Mouse (Mus musculus) kidney, embryonic 14.5 days (tissue): ENCODE data around the gene Fam49a. TPM values are rescaled to one million over a fixed set of nuclear protein-coding genes. Genes with fewer than 3 reads are reported as not detected.
"Not testable (repeated sequence)": the region's sequence is repeated elsewhere in the genome, so short reads cannot be mapped to it uniquely, and the experiment has no call there.

Source experiments
- ATAC-seq: fragments of 200-750 bp; cut with Nextera tagmentation; 2 replicates; pipeline ENCODE4 v1.8.0; 2017; ENCODE audit warnings: moderate number of reproducible peaks, mild to moderate bottlenecking, moderate TSS enrichment, moderate library complexity; ENCODE audit not compliant: low FRiP score, low TSS enrichment
- H3K27ac ChIP-seq: fragments of 300-500 bp; sonication (generic); 2 replicates; pipeline ENCODE4 v1.5.1; 2014; ENCODE audit warnings: low read depth, mild to moderate bottlenecking, low read length, moderate library complexity, mixed read lengths
- H3K27me3 ChIP-seq: fragments of 300-500 bp; sonication (generic); 2 replicates; pipeline ENCODE4 v1.6.1; 2014; ENCODE audit warnings: mild to moderate bottlenecking, low read length; ENCODE audit not compliant: control insufficient read depth, insufficient read depth
- H3K36me3 ChIP-seq: fragments of 300-500 bp; sonication (generic); 2 replicates; pipeline ENCODE4 v1.6.1; 2014; ENCODE audit warnings: low read length, mixed read lengths; ENCODE audit not compliant: control insufficient read depth, insufficient read depth
- H3K4me1 ChIP-seq: fragments of 300-500 bp; sonication (generic); 2 replicates; pipeline ENCODE4 v1.6.1; 2014; ENCODE audit warnings: low read length, mixed read lengths; ENCODE audit not compliant: control insufficient read depth, insufficient read depth
- H3K4me2 ChIP-seq: fragments of 300-500 bp; sonication (generic); replicated peaks from 2 replicates; pipeline ENCODE4 v1.6.1; 2014; ENCODE audit warnings: low read depth, mild to moderate bottlenecking, low read length
- H3K4me3 ChIP-seq: fragments of 300-500 bp; sonication (generic); 2 replicates; pipeline ENCODE4 v1.5.1; 2014; ENCODE audit warnings: mild to moderate bottlenecking, low read length
- H3K9ac ChIP-seq: fragments of 300-500 bp; sonication (generic); 2 replicates; pipeline ENCODE4 v1.6.1; 2014; ENCODE audit warnings: low read depth, mild to moderate bottlenecking, low read length, moderate library complexity
- H3K9me3 ChIP-seq: fragments of 300-500 bp; sonication (generic); 2 replicates; pipeline ENCODE4 v1.6.1; 2016; ENCODE audit warnings: low read length; ENCODE audit not compliant: control insufficient read depth
- WGBS: fragments of 180-500 bp; shearing (Covaris S2); extraction: QIAGEN DNeasy Blood & Tissue Kit; methylation state at CpG from one replicate; pipeline ENCODE4 v1.1.7; 2014; 5-methylcytosine and 5-hydroxymethylcytosine counted together
- polyA plus RNA-seq: library from polyadenylated mRNA; unstranded; fragments of >200 nt; fragmentation: Nextera tagmentation; extraction: Ambion mirVana; gene quantifications from 2 replicates; pipeline ENCODE4 v1.2.1, GENCODE M21; 2014

Fam49a gene
- polyA plus RNA-seq, 1 experiment from 2014 or later, result 8.7 TPM

DNA sequence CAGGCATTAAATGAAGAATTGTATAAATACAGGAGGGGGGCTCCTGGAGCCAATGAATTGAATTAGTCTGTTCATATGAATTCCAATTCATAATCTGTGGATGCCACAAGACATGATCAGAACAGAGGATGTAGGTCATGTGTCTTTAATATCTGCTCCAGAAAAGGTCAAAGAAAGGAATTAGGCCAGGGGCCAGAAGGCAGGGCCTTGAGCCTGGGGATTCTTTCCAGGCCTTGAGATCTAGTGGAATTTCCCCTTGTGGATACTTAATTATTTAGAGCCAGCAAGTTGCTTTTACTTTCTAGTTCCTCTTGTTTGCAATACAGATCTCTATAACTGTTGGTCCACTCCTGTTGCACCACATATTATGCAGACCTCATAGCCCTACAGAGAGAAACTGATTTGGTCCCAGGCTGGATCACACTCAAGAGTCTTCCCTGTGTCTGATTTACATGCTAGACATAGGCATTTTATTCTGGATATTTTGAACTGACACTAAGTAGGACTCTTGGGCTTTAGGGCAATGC, 31.8 kb upstream of the Fam49a start:
- no peak overlapping the region for H3K9ac ChIP-seq
- no peaks in the 10 kb centered on the region for H3K27me3 ChIP-seq
- H3K4me2 ChIP-seq, result no peak overlapping the region
- no peaks in the 10 kb centered on the region for H3K36me3 ChIP-seq
- ATAC-seq, result no peak
- no peaks in the 10 kb centered on the region for H3K9me3 ChIP-seq
- no peak overlapping the region for H3K4me3 ChIP-seq
- no peak overlapping the region for H3K27ac ChIP-seq
- H3K4me1 ChIP-seq, result no peaks in the 10 kb centered on the region

DNA sequence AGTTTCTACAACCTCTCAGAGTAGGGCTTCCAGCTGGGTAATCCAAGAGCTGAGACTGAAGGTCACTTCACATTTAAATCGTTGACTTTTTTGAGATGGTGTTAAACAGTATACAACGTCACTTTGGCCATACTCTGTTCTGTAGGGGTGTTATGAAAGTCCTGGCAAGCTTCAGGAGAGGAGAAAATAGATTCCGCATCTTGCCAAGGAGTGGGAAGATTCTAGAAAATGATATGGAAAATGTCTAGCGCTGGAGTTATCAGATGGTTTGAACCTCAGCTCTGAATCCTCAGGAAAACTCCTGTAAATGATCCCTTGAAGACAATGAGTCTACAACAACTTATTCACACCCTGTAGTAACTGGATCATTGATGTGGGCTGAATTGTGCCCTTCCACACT, 29.8 kb upstream of the Fam49a start:
- Histone ChIP-seq H3K4me3 (no peak overlapping the region), H3K9ac (no peak overlapping the region), H3K4me1 (no peaks in the 10 kb centered on the region), H3K9me3 (no peaks in the 10 kb centered on the region), H3K36me3 (no peaks in the 10 kb centered on the region), H3K27me3 (no peaks in the 10 kb centered on the region), H3K27ac (no peak overlapping the region), H3K4me2 (no peak overlapping the region)
- no peak for ATAC-seq
- 88% methylated on average over 4 of the region's 4 CpGs for WGBS

DNA sequence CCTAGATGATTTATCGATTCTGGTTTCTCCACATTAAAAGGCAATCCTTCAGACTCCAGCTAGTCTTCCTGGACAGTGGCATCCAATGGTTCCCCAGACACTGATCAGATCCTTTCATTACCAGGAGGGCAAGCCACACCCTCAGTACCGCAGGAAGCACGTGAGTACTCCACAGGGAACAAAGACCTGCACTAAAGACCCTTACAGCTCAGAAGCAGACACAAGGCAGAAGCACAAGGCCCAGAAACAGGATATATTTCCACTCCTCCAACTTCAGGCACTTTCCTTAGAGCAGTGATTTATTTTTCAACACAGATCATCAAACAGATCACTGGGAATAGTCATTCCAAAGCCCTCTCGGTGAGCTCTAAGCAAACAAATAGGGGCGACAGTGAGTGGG, 25.0 kb upstream of the Fam49a start:
- no peaks in the 10 kb centered on the region for H3K27me3 ChIP-seq
- no peaks in the 10 kb centered on the region for H3K9me3 ChIP-seq
- H3K4me1 ChIP-seq, result no peaks in the 10 kb centered on the region
- ATAC-seq, result peak; percentile 60
- no peak overlapping the region for H3K9ac ChIP-seq
- no peak overlapping the region for H3K4me3 ChIP-seq
- no peak overlapping the region for H3K27ac ChIP-seq
- 28% methylated on average over 5 of the region's 5 CpGs for WGBS
- no peaks in the 10 kb centered on the region for H3K36me3 ChIP-seq
- H3K4me2 ChIP-seq, result no peak overlapping the region

DNA sequence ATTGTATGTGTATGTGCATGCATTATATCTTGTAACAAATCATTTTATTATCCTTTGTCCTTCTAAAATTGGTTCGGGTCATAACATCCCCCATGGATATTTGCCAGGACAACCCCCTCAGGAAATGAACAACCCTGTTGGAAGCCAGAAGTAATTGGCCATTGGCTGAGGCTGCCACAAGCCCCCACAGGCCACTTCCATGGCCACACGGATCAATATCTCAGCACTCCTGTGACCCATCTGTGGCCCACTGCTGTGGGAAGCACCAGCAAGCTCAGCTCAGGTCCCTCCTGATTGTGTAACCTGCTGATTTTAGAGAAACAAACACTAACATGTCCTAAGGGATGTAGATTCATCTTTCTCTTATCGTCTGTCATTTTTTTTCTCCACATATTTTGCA, 22.4 kb upstream of the Fam49a start:
- Histone ChIP-seq H3K4me1 (no peaks in the 10 kb centered on the region), H3K27ac (no peak overlapping the region), H3K4me3 (no peak overlapping the region), H3K9me3 (no peaks in the 10 kb centered on the region), H3K36me3 (no peaks in the 10 kb centered on the region), H3K9ac (no peak overlapping the region), H3K27me3 (no peaks in the 10 kb centered on the region), H3K4me2 (no peak overlapping the region)
- 62% methylated on average over 3 of the region's 3 CpGs for WGBS
- ATAC-seq, result no peak

DNA sequence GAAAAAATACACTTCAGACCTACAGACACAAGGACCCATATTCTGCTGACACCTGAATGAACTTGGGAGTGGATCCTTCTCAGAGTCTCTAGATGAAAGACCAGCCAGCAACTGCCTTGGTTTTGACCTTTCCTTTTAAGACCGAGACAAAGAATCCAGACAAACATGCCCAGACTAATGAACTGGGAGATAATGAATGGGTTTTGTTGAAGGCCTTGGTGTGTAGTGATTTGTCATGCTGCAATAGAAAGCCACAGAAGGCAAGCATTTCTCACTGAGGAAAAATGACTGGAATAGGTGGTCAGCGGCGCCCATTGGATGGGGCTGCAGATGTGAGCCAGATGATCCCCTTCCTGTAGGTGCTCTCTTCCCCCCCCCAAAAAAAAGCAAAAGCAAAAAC, 18.8 kb upstream of the Fam49a start:
- Histone ChIP-seq H3K4me1 (no peaks in the 10 kb centered on the region), H3K36me3 (no peaks in the 10 kb centered on the region), H3K4me3 (no peak overlapping the region), H3K4me2 (no peak overlapping the region), H3K27ac (no peak overlapping the region), H3K9me3 (no peaks in the 10 kb centered on the region), H3K9ac (no peak overlapping the region), H3K27me3 (no peaks in the 10 kb centered on the region)
- WGBS, result 76% methylated on average over 3 of the region's 3 CpGs
- ATAC-seq, result no peak

DNA sequence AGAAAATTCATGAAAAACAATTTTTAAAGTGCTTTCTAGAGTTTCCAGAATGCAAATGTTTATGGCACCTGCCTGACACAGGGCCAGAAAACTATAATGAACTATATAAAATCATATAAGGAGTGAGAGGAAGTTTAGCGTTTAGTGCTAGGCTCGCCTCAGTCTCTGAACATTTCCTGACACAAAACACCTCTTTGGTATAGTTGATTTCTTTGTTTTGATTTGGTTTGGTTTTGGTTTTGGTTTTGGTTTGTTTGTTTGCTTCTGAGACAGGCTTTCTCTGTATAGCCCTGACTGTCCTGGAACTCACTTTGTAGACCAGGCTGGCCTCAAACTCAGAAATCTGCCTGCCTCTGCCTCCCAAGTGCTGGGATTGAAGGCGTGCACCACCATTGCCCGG, 14.9 kb upstream of the Fam49a start:
- not testable (repeated sequence) for H3K9me3 ChIP-seq, H3K27me3 ChIP-seq, ATAC-seq, H3K4me1 ChIP-seq, H3K9ac ChIP-seq, H3K4me3 ChIP-seq, H3K4me2 ChIP-seq, H3K27ac ChIP-seq, H3K36me3 ChIP-seq
- 94% methylated on average over 4 of the region's 4 CpGs for WGBS

DNA sequence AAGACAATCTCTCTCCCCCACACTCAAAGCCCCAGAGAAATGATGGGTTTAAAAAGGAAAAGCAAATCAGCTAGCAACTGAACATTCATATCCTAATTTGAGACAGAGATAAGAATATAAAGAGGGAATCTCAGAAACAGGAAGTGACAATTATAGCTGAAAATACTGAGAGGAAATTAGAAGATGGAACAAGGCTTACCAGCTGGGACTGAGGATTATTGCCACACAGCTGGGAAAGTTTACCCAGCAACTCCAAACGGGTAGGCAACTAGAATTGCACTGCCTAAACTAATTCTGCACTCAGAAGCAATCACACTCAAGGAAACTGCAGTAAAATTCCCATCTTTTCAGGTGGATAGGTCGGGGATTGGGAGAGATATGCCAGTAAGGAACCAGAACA, 12.4 kb upstream of the Fam49a start:
- no peak for ATAC-seq
- Histone ChIP-seq H3K36me3 (no peaks in the 10 kb centered on the region), H3K4me1 (no peaks in the 10 kb centered on the region), H3K9ac (no peak overlapping the region), H3K27ac (no peak overlapping the region), H3K4me2 (no peak overlapping the region), H3K27me3 (no peaks in the 10 kb centered on the region), H3K4me3 (no peak overlapping the region), H3K9me3 (no peaks in the 10 kb centered on the region)
- WGBS, result 47% methylated on average over 2 of the region's 2 CpGs

DNA sequence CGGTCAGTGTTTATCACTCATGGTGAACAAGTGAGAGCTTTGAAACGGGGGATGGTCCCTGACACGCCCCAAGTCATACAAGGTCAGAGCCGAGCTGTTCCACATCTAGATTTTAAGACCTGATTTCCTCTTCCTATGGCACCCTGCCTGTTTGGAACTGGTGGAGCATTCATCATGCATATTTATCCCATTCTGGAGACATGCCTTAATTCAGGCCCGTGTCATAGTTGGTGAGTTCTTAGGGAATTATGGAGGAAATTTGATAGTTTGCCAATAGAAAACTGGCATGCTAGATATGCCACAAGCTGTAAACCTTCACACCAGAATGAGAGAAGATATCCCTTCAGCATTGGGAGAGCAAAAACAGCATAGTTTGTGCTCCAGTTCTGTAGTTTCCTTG, 8.4 kb upstream of the Fam49a start:
- Histone ChIP-seq H3K4me1 (no peaks in the 10 kb centered on the region), H3K4me3 (no peak overlapping the region), H3K27ac (no peak overlapping the region), H3K36me3 (no peaks in the 10 kb centered on the region), H3K27me3 (no peaks in the 10 kb centered on the region), H3K9ac (no peak overlapping the region), H3K4me2 (no peak overlapping the region), H3K9me3 (no peaks in the 10 kb centered on the region)
- 34% methylated on average over 5 of the region's 5 CpGs for WGBS
- ATAC-seq, result no peak

DNA sequence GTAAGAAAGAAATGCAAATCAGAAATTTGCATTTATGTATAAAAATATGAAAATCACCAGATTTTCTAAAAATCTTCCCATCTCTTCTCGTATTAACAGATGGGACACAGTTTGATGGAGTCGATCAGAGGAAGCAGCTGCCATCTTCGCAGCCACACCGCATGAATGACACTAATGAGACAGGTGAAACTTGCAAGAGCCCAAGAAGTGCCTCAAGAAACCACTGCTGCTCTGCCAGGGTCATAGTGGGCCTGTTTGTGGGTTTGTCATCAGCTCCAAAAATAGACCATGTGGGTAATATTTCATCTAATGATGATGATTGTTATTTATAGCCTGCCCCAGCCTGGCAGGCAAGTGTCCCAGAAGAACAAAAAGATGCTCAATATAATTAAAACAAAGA, 7.8 kb upstream of the Fam49a start:
- no peaks in the 10 kb centered on the region for H3K27me3 ChIP-seq
- H3K4me3 ChIP-seq, result no peak overlapping the region
- no peaks in the 10 kb centered on the region for H3K4me1 ChIP-seq
- ATAC-seq, result no peak
- H3K4me2 ChIP-seq, result no peak overlapping the region
- no peaks in the 10 kb centered on the region for H3K36me3 ChIP-seq
- H3K27ac ChIP-seq, result no peak overlapping the region
- no peaks in the 10 kb centered on the region for H3K9me3 ChIP-seq
- no peak overlapping the region for H3K9ac ChIP-seq
- 86% methylated on average over 4 of the region's 4 CpGs for WGBS
